Mouse (Mus musculus) retina, embryonic 14.5 days (tissue): ENCODE data around the gene Slc1a4.

Experiments used
- DNase-seq: peaks from one replicate; pipeline ENCODE4 v3.0.0-alpha.2; 2015; ENCODE audit warnings: low spot score

The Slc1a4 gene

GRCm38 (mm10) chr11:20332561-20333514 is at the start of gene Slc1a4:
Slc1a4 (minus strand) TSS chr11:20332713.
- peak; percentile 98 for DNase-seq

DNA sequence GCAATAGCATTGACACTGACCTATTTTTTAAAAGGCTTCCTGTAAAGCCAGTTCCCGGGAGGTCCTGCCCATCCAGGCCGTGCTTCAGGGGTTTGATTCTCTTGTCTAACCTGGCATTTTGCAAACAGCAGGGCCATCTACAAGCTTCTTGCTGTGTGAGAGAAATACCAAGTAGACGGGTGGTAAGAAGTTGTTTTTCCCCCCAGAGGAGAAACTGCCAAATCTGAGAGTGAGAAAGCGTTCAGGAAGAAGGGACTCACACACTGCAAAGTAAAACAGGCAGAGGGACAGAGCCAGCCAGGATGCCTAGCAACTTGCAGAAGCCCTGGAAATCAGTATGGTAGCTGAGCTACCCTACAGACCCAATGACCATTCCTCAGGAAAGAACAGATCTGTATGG is 47.6 kb upstream of the Slc1a4 start:
- DNase-seq = no peak

DNA sequence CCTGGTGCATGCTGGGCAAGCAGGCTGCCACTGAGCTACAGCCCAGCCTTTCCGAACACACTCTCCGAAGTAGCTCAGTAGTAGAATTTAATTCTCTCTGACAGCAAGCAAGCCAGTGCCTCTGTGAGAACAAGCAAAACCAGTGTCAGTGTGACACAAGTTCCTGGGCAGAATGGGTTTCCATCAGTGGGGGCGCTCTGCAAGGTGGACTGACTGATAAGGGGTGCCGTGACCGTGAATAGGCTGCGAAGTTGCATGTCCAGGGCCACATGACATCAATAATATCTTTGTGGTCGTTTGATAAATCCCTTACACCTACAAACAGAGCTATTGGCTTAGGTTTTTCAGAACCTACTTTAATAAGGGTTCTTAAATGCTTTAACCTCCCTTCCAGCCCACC is 44.1 kb upstream of the Slc1a4 start:
- DNase-seq = no peak

DNA sequence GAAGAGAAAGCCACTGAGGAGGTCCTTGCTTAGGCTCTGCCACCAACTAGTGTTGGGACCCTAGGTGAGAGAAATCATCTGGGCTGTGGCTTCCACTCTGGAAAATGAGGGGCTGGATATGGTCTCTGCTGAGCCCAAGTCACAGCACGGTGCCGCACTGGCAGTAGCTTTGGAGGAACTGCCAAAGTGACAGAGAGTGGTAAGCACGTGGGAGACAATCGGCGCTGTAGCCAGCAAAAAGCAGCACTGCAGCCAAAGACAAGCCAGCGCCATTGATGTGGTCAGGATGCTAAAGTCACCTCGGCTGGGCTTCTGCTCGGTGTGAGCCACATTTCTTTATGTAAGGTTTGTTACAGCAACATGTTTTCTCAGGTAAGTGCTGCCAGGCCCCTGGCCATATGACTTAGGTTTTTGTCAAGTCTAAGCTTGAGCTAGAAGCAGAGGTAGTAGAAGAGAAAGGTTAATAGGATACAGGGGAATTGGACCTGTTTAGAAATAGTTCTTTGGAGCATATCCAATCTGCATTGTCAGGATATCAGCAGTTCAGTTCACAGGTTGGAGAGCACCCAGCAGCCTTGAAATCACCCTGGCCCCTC is 40.2 kb upstream of the Slc1a4 start:
- DNase-seq = no peak

GRCm38 (mm10) chr11:20370486-20370885 is 38.0 kb upstream of the Slc1a4 start:
- DNase-seq = no peak

- DNase-seq = no peak
These were observed 33.9 kb upstream of the Slc1a4 start for GRCm38 (mm10) chr11:20366456-20366855.

DNA sequence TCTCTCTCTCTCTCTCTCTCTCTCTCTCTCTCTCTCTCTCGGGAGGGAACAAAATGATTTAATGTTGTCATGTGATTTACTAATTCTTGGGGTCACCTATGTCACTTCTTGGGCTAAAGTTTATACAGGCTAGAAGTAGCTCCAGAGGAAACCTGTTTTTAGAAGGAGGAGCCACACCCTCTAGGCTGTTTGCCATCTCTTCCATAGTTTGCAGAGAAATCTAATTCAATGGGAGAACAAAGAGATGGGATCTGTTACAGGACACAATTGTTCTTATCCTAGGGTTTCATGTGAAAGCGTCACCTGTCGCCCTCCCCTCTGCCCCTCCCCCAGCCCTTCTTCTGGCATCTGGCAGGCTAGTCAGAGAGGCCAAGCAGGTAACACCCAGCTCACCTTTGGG is 28.8 kb upstream of the Slc1a4 start:
- DNase-seq = no peak

DNA sequence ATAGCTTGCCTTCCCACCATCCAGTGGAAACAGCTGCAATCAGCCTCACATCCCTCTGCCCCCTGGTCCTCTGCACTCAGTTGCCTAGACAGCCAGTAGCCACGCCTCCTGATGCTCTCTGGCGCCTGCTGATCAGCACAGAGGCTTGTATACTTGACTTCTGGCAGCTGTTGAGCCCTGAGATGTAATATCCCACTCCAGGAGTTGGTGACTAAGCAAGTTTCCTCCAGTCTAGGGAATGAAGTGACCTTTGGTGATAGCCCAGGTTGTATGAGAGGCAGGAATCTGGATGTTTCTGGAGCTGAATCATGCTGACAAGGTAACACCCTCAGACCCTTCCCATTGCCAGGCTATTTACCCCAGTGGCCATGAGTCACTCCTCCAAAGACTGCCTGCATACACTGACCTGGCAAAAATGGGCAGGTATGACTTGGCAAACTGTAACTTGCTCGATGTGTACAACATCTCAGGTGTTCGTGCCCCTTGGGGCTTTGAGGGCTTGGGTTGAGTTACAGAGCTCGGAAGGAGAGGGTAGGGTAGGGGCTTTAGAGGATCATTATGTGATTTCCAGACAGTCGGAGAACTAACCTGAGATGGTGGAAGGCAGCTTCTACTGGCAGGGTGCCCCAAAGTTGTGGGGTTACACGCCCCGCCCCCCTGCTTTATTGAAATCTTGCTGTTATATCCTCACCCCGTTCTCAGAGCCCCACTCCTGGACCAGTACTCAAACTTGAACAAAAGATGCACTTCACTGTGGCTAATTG is 25.4 kb upstream of the Slc1a4 start:
- peak; percentile 53 for DNase-seq

- DNase-seq = no peak
These were observed 16.0 kb upstream of the Slc1a4 start for GRCm38 (mm10) chr11:20348466-20348865.

- DNase-seq = no peak
These were observed 15.0 kb upstream of the Slc1a4 start for GRCm38 (mm10) chr11:20347548-20347947.

DNA sequence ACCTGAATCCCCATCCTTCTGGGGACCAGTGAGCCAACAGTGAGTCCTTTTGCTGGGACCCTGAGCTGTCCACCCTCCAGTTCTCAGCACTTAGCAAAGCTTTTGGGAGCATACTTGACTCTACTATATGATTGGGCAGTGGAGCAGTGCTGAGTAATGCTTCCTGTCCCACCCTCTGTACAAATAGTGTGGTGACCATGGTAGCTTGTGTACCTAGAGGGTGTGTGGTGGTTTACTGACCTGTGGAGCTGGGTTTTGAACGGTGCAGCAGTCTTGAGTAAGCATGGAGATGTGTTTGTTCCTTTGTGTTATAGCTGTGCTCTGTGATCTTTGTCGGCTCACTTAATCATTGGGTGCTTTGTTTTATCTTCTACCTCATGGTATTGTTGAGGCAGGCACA is 13.9 kb upstream of the Slc1a4 start:
- DNase-seq = no peak

- no peak for DNase-seq
These were observed 11.4 kb upstream of the Slc1a4 start for GRCm38 (mm10) chr11:20343952-20344351.

- no peak for DNase-seq
These were observed 9.1 kb upstream of the Slc1a4 start for GRCm38 (mm10) chr11:20341598-20341997.

- DNase-seq = no peak
These were observed 6.2 kb upstream of the Slc1a4 start for GRCm38 (mm10) chr11:20338703-20339102.

- no peak for DNase-seq
These were observed 1.8 kb upstream of the Slc1a4 start for GRCm38 (mm10) chr11:20334301-20334700.

DNA sequence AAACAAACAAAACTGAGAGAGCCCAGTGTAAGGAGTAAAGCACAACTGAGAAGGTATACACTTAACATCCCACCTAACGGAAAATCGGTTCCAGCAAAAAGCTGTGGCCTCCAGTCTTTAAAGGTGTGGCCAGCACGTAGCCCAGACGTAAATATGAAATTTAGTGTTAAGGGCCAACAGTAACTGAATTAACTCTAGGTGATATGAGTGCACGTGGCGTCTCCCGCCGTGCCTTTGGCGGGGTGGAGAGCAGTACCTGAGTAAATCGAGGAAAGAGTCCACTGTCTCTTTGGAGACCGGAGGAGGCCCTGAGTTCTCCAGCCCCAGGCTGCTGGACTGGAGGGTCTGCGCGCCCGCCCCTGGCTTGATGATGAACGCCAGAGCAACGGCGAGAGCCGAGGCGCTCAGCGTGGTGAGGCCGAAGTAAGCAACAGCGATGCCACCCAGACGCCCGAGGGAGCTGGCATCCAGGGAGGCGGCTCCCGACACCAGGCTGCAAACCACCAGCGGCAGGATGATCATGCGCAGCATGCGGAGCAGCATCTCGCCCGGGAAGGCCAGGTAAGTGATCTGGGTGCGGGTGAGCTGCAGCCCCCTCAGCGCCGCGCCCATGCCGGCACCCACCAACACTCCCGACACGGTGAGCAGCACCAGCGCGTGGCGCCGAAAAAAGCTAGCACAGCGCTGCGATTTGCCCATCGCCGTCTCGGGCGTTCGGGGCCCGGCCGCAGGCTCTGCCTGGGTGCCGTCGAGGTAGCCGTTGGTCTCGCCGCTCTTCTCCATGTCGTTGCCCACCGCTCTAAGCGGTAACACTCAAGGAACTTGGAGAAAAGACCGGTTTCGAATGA is 599 bp downstream of the Slc1a4 start:
- peak; percentile 49 for DNase-seq

DNA sequence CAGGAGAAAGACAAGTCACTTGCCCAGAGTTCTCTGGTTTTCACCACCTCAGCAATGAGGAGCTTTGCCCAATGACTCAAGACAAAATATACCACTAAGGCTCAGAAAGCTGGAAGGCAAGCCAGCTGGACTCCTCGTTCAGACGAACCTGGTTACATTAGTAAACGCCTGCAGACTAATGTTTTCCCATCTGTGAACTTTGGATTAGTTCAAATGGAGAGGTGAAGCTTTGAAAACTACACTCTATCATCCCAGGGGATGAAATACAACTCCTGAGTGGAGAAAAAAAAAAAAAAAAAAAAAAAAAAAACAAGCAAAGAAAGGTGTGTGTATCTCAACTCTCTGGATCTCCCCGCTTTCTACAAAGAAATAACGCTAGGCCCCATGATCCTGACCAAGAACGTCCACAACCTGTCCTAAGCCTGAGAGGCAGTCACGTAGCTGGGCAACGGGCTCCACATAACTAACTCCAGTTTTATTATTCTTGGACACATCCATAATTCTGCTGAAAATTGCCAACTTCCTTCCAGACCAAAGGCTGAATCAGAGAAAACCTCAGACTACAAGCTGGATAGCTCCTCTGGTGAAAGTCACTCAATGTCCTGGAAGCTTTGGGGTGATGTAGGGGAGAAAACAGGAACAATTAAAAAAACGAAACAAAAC is 1.4 kb downstream of the Slc1a4 start:
- DNase-seq = peak; percentile 11

DNA sequence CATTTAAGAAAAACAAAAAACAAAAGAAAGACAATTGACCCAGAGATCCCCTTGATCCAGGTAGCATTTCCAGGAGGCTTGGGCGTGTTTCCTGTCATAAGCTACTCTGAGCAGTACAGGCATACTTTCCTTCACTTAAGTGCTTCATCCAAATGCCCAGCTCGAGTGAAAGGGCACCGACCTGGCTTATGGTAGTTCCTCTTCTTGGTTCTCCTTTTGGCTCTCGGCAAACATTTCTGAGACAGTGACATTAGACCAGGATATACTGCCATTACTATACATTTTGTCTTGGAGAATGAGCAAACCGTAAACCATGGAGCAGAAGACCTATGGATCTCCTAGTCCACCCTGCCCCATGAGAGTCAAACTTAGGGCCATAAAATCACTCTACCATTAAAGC is 2.8 kb downstream of the Slc1a4 start:
- DNase-seq = no peak

- DNase-seq = no peak
These were observed 3.7 kb downstream of the Slc1a4 start for GRCm38 (mm10) chr11:20328771-20329170.

GRCm38 (mm10) chr11:20326328-20326995 is 6.1 kb downstream of the Slc1a4 start:
- no peak for DNase-seq
